Mouse (Mus musculus) colon, adult 2 months (tissue): ENCODE measurements around the gene Adgrf2. TPM values are rescaled to one million over a fixed set of nuclear protein-coding genes. Genes with fewer than 3 reads are reported as not detected.

ENCODE experiments used
- polyA plus RNA-seq: library from polyadenylated mRNA; depleted of rRNA; stranded (reverse); fragments of >200 nt; gene quantifications from 2 replicates; pipeline ENCODE4 v1.2.3, GENCODE M21; 2012; rRNA removed

The Adgrf2 gene
- polyA plus RNA-seq = 0.03 and 0.05 TPM in 2 replicates

GRCm38 (mm10) chr17:42741801-42742217 lies at the start of gene Adgrf2:
TSS of gene Adgrf2 (minus strand) at chr17:42742179.

GRCm38 (mm10) chr17:42692136-42692535 lies 49.8 kb downstream of the Adgrf2 start, which contains the start of gene Adgrf4:
TSS of gene Adgrf4 (minus strand) at chr17:42692284.

Other genes with a start within 250 kb of the Adgrf2 start
- not detected in 2 replicates for gene Opn5, start 130.8 kb downstream of the Adgrf2 start, polyA plus RNA-seq
- gene Adgrf4, start 49.9 kb downstream of the Adgrf2 start, polyA plus RNA-seq = 0.05 TPM in 1 of 2 replicates, not detected in the other
- 27.9 and 32.8 TPM in 2 replicates for gene Cd2ap, start 134.5 kb upstream of the Adgrf2 start, polyA plus RNA-seq